ENCODE assay signal across 9 mouse cellular contexts in genomic region chr3:152355361-152355760, GRCm38 (mm10). TPM values are rescaled to one million over a fixed set of nuclear protein-coding genes. Genes with fewer than 3 reads are reported as not detected.
DNase-seq lines count a peak whose midpoint lies in the region; ATAC-seq lines count a peak whose summit lies in the region.
"Had no signal": no experiment of that assay in that cellular context is flagged by ENCODE, and none has a peak within 500 bp of the region (broad histone marks: within the 10 kb centered on the region; RNA-seq: fewer than 3 reads in every experiment).

No protein-coding gene starts in this region.

- H3K4me2 ChIP-seq in hindbrain, embryonic 12.5 days (replicated peaks): no peak overlapping the region
- H3K4me2 ChIP-seq in liver, embryonic 12.5 days: peak overlapping the region; percentile 41
- H3K4me2 ChIP-seq: forebrain, embryonic 13.5 days had no signal

- DNase-seq in hindbrain, embryonic 10.5 days (ENCODE audit: low spot score): no peak
- DNase-seq in T-cell, adult 2 months (ENCODE audit: low spot score): peak; percentile 57
- DNase-seq in spleen, postnatal 4 days (ENCODE audit: low spot score in 2 of 2): peak; percentile 35 to 66
- no peak for DNase-seq in yolk sac, embryonic 10.5 days (ENCODE audit: low spot score)
- no peak for DNase-seq in cerebellum, adult 11 months
- no peak for DNase-seq in cerebellum, adult 8-10 months

- no peaks in the 10 kb centered on the region for H3K27me3 ChIP-seq in hindbrain, embryonic 12.5 days
- no peaks in the 10 kb centered on the region for H3K27me3 ChIP-seq in hindbrain, embryonic 10.5 days (ENCODE audit: insufficient read depth, poor library complexity, severe bottlenecking)
- H3K27me3 ChIP-seq in liver, embryonic 12.5 days (replicated peaks): no peaks in the 10 kb centered on the region
- H3K27me3 ChIP-seq: forebrain, embryonic 13.5 days had no signal

- WGBS in hindbrain, embryonic 12.5 days: 58% methylated on average over 5 of the region's 5 CpGs
- 62% methylated on average over 5 of the region's 5 CpGs for WGBS in hindbrain, embryonic 10.5 days
- WGBS in liver, embryonic 12.5 days (ENCODE audit: insufficient replicate concordance): 19% methylated on average over 5 of the region's 5 CpGs

- peaks cover 11% of the 10 kb centered on the region for H3K36me3 ChIP-seq in hindbrain, embryonic 12.5 days
- peaks cover 17% of the 10 kb centered on the region for H3K36me3 ChIP-seq in hindbrain, embryonic 10.5 days
- peaks cover 37% of the 10 kb centered on the region for H3K36me3 ChIP-seq in liver, embryonic 12.5 days

- H3K27ac ChIP-seq in hindbrain, embryonic 12.5 days: no peak overlapping the region
- no peak overlapping the region for H3K27ac ChIP-seq in hindbrain, embryonic 10.5 days
- peak overlapping the region; percentile 89 for H3K27ac ChIP-seq in liver, embryonic 12.5 days
- H3K27ac ChIP-seq: forebrain, embryonic 13.5 days had no signal

- peaks cover 19% of the 10 kb centered on the region for H3K4me1 ChIP-seq in hindbrain, embryonic 12.5 days
- H3K4me1 ChIP-seq in hindbrain, embryonic 10.5 days (replicated peaks): peaks cover 20% of the 10 kb centered on the region
- peaks cover 58% of the 10 kb centered on the region for H3K4me1 ChIP-seq in liver, embryonic 12.5 days

- H3K9me3 ChIP-seq in hindbrain, embryonic 12.5 days (replicated peaks): no peaks in the 10 kb centered on the region
- H3K9me3 ChIP-seq in hindbrain, embryonic 10.5 days: no peaks in the 10 kb centered on the region
- H3K9me3 ChIP-seq in liver, embryonic 12.5 days (replicated peaks): no peaks in the 10 kb centered on the region
- H3K9me3 ChIP-seq: forebrain, embryonic 13.5 days had no signal

- peak; percentile 32 for ATAC-seq in hindbrain, embryonic 12.5 days (ENCODE audit: low FRiP score)
- ATAC-seq in liver, embryonic 12.5 days: peak; percentile 94
- ATAC-seq: forebrain, embryonic 13.5 days had no signal

- H3K4me3 ChIP-seq in hindbrain, embryonic 12.5 days: no peak overlapping the region
- H3K4me3 ChIP-seq in hindbrain, embryonic 10.5 days: no peak overlapping the region
- no peak overlapping the region for H3K4me3 ChIP-seq in liver, embryonic 12.5 days
- H3K4me3 ChIP-seq: forebrain, embryonic 13.5 days had no signal

- H3K9ac ChIP-seq in hindbrain, embryonic 12.5 days: no peak overlapping the region
- H3K9ac ChIP-seq in liver, embryonic 12.5 days: peak overlapping the region; percentile 47; the same call in 1 of the 2 replicates
- H3K9ac ChIP-seq: forebrain, embryonic 13.5 days had no signal

RNA-seq across cellular contexts. Expression of gene Usp33, which starts 9.1 kb away (rescaled TPM):
- 78.7 and 87.7 TPM in 2 replicates for polyA plus RNA-seq in hindbrain, embryonic 12.5 days (2016; fragmentation: Nextera tagmentation; extraction: Ambion mirVana)
- polyA plus RNA-seq in hindbrain, embryonic 10.5 days (2016; fragmentation: Nextera tagmentation; extraction: Ambion mirVana): 49.5 and 53.8 TPM in 2 replicates
- polyA plus RNA-seq in liver, embryonic 12.5 days (2016; fragmentation: Nextera tagmentation; extraction: Ambion mirVana): 30.1 and 30.9 TPM in 2 replicates

RNA-seq across cellular contexts. Expression of gene Miga1, which starts 15.2 kb away (rescaled TPM):
- polyA plus RNA-seq in hindbrain, embryonic 12.5 days (2016; fragmentation: Nextera tagmentation; extraction: Ambion mirVana): 24.0 and 28.0 TPM in 2 replicates
- polyA plus RNA-seq in hindbrain, embryonic 10.5 days (2016; fragmentation: Nextera tagmentation; extraction: Ambion mirVana): 16.4 and 16.9 TPM in 2 replicates
- polyA plus RNA-seq in liver, embryonic 12.5 days (2016; fragmentation: Nextera tagmentation; extraction: Ambion mirVana): 7.1 and 9.1 TPM in 2 replicates

RNA-seq across cellular contexts. Expression of gene Zzz3, which starts 39.9 kb away (rescaled TPM):
- polyA plus RNA-seq in hindbrain, embryonic 12.5 days (2016; fragmentation: Nextera tagmentation; extraction: Ambion mirVana): 47.3 and 51.6 TPM in 2 replicates
- 41.3 and 54.3 TPM in 2 replicates for polyA plus RNA-seq in hindbrain, embryonic 10.5 days (2016; fragmentation: Nextera tagmentation; extraction: Ambion mirVana)
- 23.5 and 25.7 TPM in 2 replicates for polyA plus RNA-seq in liver, embryonic 12.5 days (2016; fragmentation: Nextera tagmentation; extraction: Ambion mirVana)

Comparison
In these comparisons a context has a peak if more than half of its experiments do, and no peak if none do; other contexts are left out.
1. DNase-seq: peak in T-cell, adult 2 months (single experiment) and spleen, postnatal 4 days (2 of 2); none in hindbrain, embryonic 10.5 days (single experiment), yolk sac, embryonic 10.5 days (single experiment), cerebellum, adult 11 months (single experiment) and cerebellum, adult 8-10 months (single experiment).